Mouse (Mus musculus) frontal cortex, adult (tissue): Measurements from ENCODE around the gene Csf2.

Source experiments
- ATAC-seq: cut with Nextera tagmentation; 2 replicates; pipeline ENCODE4 v1.9.2; 2017; ENCODE audit warnings: mild to moderate bottlenecking, moderate library complexity, mixed read lengths; ENCODE audit not compliant: low TSS enrichment

Gene Csf2

DNA sequence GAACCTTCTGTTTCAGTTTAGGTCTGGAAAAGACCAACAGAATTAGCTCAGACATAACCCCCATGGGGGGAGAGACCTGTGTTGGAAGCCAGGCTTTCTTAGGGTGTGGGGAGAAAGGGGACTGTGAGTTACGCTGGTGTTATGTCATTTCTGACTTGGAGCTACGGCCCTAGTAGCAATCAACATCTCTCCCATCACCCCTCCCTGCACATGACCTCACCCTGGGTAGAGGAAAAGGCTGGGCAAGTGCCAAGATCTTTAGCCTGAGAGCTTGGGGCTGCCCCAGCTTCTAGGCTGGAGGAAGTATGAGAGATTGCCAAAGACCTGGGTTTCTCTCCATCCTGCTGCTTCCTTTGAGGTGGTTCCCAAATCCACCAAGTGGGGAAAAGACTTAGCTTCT, 12.5 kb downstream of the Csf2 start:
- ATAC-seq, result no peak

DNA sequence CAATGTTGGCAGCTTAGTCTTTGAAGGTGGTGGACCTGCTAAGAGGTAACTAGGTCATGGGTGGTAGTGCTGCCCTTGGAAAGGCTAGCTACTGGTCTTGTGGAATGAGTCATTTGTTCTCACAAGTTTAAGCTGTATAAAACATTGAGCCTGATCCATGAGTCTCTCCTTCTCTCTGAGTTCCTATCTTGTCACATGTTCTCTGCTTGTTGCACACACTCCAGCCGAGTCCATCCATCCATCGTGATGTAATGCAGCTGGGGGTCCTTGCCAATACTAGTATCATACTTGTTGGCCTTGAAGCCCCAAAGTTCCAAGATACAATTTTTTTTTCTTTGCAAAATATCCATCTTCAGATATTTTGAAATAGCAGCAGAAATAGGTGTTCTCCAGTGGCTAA, 22.0 kb downstream of the Csf2 start:
- no peak for ATAC-seq

- ATAC-seq, result no peak
Measured at GRCm38 (mm10) chr11:54224475-54224986, 24.9 kb downstream of the Csf2 start.

DNA sequence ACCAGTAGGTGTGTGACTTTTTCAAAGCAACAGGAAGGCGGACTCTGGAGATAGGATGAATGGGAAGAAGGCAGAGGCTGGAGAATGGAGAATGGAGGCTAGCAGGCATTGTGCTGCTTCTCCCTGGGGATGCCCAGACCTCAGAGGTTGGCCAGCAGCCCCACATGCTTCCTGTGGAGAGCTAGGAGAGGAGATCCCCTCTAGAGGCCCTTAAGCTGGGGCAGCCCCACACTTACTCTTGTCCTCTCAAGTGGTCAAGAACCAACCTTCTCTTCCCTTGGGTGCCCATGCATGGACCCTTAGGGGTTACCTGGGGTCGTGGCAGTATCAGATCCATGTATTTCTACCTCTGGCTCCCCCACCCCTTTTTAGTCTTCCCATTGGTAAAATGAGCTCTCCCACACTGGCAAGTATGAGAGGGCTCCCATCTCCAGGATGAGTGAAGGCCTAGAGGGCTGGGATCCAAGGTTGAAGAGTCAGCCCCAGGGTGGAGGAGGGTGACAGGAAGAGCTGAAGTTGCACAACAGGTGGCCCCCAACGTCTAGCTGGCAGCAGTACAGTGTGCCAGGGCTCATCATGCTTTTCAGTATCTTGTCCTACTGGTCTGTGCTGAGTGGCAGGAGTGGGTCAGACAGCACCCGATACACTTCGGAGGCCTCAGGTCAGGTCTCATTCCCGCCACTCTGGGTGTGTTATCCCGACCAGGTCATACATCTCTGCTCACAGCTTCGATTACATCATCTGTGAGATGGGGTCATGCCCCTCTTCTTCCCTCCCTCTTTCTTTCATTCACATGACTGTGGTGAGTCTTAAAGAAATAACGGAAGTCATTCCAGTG, 25.6 kb downstream of the Csf2 start:
- no peak for ATAC-seq

GRCm38 (mm10) chr11:54219903-54220740, 29.3 kb downstream of the Csf2 start:
- no peak for ATAC-seq

- ATAC-seq, result no peak
Measured at GRCm38 (mm10) chr11:54219191-54219590, 30.3 kb downstream of the Csf2 start.

DNA sequence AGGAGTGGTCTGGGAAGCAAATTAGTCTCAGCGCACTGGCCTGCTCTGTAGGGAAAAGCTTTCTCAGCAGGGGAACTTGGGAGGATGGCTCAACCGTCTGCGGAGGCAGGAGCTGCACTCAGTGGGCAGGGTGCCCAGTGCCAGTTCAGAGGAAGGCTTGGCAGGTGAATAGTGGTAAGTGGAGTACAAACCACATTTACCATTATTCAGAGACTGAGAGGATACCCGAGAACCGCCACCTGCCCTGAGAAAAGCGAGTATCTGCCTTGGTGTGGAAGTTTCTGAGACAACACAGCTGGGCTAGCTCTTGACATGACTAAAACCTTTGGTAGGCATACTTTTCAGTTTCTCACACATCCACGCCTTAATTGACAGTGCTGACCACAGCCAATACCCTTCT, 32.1 kb downstream of the Csf2 start:
- no peak; the same call in 1 of the 2 replicates for ATAC-seq

DNA sequence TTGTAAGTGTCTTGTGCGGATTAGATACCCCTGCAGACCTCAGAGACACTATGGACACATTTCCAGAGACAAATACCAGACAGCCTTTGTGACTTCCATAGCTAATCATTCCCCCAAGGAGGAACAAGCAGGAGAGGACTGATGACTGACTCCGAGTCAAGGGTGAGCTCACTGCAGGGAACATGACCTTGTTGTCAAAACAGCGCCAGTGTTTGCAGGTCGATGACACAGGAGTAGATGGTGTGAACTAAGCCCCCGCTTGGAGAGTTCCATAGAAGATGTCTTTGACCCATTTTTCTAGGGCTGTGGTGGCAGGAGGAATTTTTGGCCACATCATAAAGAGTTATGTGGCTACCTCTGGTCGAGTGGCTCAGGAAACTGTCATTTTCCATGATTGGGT, 33.4 kb downstream of the Csf2 start:
- no peak for ATAC-seq

DNA sequence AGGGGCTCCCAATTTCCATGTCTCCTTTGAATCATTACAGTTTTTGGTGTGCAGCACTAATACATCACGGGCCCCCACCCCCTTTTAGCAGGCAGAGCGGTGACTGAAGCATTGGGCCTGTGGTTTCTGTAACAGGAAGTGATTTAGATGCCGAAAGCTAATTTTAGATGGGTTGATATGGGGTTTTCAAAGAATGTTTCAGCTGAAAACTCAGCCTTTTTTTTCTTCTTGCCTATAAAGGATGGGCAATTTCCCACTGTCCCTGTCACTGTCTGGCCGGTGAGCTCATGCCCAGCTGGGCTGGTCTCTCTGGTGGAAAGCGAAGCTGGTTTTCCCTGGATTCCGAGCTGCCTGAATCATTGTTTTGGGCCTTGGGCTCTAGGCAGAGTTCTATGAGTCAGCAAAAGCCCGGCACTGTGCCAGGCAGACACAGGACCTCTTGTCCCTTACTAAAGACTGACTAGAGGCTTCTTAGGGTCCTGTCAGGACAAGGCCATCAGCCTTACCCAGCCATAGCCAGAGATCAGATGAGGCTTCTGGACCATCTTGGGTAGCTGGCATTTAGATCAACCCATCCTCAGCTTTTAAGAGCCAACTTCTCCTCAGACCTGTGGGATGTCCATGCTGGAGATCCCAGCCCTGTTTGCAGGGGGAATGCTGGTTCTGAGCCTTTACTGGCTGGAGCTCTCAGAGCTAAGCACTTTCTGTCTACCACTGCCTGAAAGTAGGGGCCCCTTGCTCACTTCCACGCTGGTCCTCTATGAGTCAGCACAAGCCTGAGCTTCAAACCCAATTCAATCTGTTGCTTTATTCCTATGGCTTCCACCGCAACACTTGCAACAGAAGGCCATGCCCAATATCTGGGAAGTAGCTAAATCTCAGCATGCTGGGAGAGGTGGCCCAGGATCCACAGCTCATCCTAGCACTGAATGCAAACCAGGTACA, 34.7 kb downstream of the Csf2 start:
- ATAC-seq, result peak; percentile 74

DNA sequence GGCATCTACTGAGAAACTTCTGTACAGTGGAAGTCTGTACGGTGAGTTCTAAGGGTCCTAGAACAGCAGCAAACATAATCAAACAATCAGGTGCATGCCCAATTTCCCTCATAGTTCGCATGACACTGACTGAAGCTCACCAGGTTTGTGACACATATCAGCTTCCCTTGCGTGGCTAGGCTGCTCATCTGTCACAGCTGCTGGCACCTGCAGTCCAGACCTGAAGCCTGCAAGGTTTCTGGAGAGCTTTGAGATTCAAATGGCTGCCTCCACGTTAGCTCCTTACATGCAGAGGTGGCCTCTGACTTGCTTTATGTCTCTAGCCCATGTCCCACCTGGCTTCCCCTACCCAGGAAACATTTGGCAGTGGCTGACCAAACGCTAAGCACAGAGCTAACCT, 35.8 kb downstream of the Csf2 start:
- no peak for ATAC-seq

DNA sequence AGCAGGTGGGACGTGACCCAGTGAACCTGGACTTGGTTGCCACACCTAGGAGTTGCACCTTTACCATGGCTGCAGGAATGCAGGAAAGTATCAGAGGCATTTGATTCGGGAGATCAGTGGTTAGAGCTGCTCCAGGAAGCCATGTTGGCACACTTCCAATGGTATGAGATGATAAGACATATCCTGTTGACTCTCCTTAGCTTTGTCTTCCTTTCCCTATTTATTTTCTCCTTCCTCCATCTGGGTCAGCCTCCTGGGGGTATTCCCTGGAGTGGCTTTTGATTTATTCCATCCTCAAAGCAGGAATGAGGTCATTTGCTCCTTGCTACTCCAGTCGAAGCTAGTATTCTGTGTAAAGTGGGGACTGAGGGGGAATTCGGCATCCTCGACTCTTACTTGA, 42.5 kb downstream of the Csf2 start:
- no peak for ATAC-seq

- ATAC-seq, result no peak
Measured at GRCm38 (mm10) chr11:54205366-54205765, 44.1 kb downstream of the Csf2 start.

DNA sequence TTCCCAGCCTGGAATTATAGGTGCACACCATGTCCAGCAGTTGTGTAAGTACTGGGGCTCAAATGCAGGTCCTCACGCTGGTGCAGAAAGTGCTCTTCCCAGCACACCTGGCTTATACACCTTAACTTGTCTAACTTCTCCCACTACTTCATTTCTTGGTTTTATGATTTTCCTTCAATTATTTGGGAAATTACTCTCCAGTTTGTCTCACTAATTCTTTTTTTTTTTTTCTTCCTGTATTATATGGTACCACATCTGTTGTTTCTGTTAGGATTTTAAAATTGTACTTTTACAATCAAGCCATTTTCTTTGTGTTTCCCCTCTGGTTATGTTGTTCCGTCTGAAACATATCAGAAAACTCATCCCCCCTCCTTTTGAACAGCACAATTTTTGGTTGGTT, 44.7 kb downstream of the Csf2 start:
- no peak for ATAC-seq

- ATAC-seq, result no peak; the same call in 1 of the 2 replicates
Measured at GRCm38 (mm10) chr11:54203162-54203561, 46.3 kb downstream of the Csf2 start.

DNA sequence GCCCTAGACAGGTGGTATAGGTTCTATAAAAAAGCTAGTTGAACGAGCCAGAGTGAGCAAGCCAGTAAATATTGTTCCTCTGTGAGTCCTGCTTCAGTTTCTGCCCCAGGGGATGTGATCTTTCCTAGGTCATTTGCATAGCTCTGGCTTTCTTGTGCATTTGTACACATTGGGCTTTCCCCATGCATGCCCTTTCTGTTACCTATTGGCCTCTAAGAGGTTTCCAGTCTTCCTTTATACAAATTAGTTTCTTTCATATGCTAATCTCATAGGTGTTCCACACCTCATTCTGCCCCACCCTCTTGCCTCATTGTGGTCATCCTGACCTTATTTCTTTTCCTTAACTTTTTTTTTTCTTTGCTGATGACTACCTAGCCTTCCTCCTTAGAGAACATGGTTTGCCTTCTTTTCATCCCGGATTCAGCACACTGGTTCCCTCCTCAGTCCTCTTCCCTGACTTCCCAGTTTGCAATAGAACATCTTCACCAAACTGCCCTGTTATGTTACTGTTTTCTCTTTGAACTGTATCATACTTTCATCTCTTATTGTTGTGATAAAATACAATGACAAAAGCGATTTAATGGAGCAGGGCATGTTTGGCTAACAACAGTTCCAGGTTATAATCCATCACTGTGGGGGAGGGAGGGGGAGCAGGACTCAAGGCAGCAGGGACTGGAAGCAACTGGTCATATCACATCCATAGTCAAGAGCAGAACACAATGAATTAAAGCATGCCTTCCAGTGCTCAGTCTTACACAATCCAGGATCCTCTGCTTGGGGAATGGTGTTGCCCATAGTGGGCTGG, 47.4 kb downstream of the Csf2 start:
- ATAC-seq, result no peak

DNA sequence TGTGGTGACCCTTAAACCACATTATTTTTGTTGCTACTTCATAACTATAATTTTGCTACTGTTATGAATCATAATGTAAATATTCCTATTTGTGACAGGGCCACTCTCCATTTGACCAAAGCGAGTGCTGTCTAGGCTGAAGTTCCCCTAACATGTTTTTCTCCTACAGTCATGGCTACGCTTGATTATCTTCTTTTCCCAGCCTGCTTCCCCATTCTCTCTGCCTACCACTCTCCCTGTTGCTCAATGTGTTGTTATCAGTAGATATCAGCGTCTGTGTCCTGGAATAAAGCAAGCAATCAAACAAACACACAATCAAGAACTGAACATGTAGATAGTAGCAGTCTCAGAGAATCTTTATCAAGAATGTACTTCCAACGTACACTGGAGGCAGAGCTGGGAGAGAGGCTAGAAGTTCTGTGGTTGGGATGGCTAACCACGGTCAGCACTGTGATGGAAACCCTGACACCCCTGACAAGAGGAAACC, 48.1 kb downstream of the Csf2 start:
- no peak for ATAC-seq
